Mouse (Mus musculus) G1E (cell line): ENCODE measurements around the gene Crim1. TPM values are rescaled to one million over a fixed set of nuclear protein-coding genes. Genes with fewer than 3 reads are reported as not detected.

Experiments
- ATAC-seq: 2 replicates; pipeline ENCODE4 v1.8.0; 2016; ENCODE audit warnings: mild to moderate bottlenecking; ENCODE audit not compliant: insufficient number of reproducible peaks, poor library complexity, low FRiP score, severe bottlenecking; ENCODE audit errors: extremely low read depth
- DNase-seq: peaks from one replicate; pipeline ENCODE4 v3.0.0; 2012; ENCODE audit warnings: low spot score
- H3K27me3 ChIP-seq: 2 replicates; pipeline ENCODE4 v1.6.1; 2012; ENCODE audit warnings: mild to moderate bottlenecking, low read length, inconsistent platforms; ENCODE audit not compliant: insufficient read depth
- H3K36me3 ChIP-seq: replicated peaks from 2 replicates; pipeline ENCODE3; 2012; ENCODE audit warnings: mild to moderate bottlenecking, inconsistent platforms
- H3K4me1 ChIP-seq: 2 replicates; pipeline ENCODE4 v1.6.1; 2012; ENCODE audit warnings: low read depth, low read length, inconsistent platforms, mixed read lengths; ENCODE audit not compliant: insufficient read depth
- H3K4me3 ChIP-seq: 2 replicates; pipeline ENCODE4 v1.5.1; 2012; ENCODE audit warnings: low read depth, mild to moderate bottlenecking, inconsistent platforms, low read length, moderate library complexity, mixed read lengths
- H3K9me3 ChIP-seq: replicated peaks from 2 replicates; pipeline ENCODE4 v1.6.1; 2012; ENCODE audit warnings: inconsistent platforms
- CTCF ChIP-seq: IDR thresholded peaks from 2 replicates; pipeline ENCODE4 v1.5.1; 2012; ENCODE audit warnings: low read depth, low read length, inconsistent platforms, mixed read lengths
- GATA1 ChIP-seq: IDR thresholded peaks from 2 replicates; pipeline ENCODE4 v1.6.1; 2012; ENCODE audit warnings: borderline replicate concordance, low read length, inconsistent platforms, mixed read lengths
- GATA2 ChIP-seq: IDR thresholded peaks from 2 replicates; pipeline ENCODE4 v1.6.1; 2012; ENCODE audit warnings: low read depth, low read length, inconsistent platforms, borderline replicate concordance
- POLR2AphosphoS5 ChIP-seq: IDR thresholded peaks from 2 replicates; pipeline ENCODE4 v1.6.1; 2012; ENCODE audit warnings: low read depth, low read length, inconsistent platforms; ENCODE audit not compliant: insufficient replicate concordance
- TAL1 ChIP-seq: conservative IDR thresholded peaks from 2 replicates; pipeline ENCODE4 v1.6.1; 2012; ENCODE audit warnings: low read depth, low read length, inconsistent platforms, mixed read lengths
- polyA plus RNA-seq: library from polyadenylated mRNA; stranded (reverse); fragments of >175 nt; gene quantifications from 2 replicates; pipeline ENCODE4 v1.2.3, GENCODE M21; 2012
- total RNA-seq, 2 experiments: library from RNA; stranded (forward) in 1 of 2; stranded (reverse) in 1 of 2; fragments of 200-1000 nt in 1 of 2; fragments of >200 nt in 1 of 2; fragmentation: Nextera tagmentation in 1 of 2; gene quantifications; 2 replicates each; pipeline ENCODE4 v1.2.3; 2014 to 2017

The Crim1 gene
- total and polyA plus RNA-seq, 3 experiments: 20.3 to 37.8 (median 21.9) TPM

GRCm38 (mm10) chr17:78207246-78207645 lies 7.2 kb downstream of the Crim1 start:
- TF ChIP-seq GATA1: no peak
- TF ChIP-seq TAL1: no peak
- TF ChIP-seq POLR2AphosphoS5: no peak
- TF ChIP-seq CTCF: no peak
- TF ChIP-seq GATA2: no peak
- DNase-seq (no peak), ATAC-seq (no peak)
- Histone ChIP-seq H3K4me1 (peaks cover 60% of the 10 kb centered on the region), H3K4me3 (no peak overlapping the region), H3K36me3 (peaks cover 56% of the 10 kb centered on the region), H3K27me3 (no peaks in the 10 kb centered on the region), H3K9me3 (no peaks in the 10 kb centered on the region)

GRCm38 (mm10) chr17:78208805-78209204 lies 8.8 kb downstream of the Crim1 start:
- ATAC-seq (no peak), DNase-seq (no peak)
- TF ChIP-seq CTCF (no peak), POLR2AphosphoS5 (no peak), TAL1 (no peak), GATA1 (no peak), GATA2 (no peak)
- Histone ChIP-seq H3K4me3 (no peak overlapping the region), H3K36me3 (peaks cover 67% of the 10 kb centered on the region), H3K4me1 (peaks cover 51% of the 10 kb centered on the region), H3K9me3 (no peaks in the 10 kb centered on the region), H3K27me3 (no peaks in the 10 kb centered on the region)

- Histone ChIP-seq H3K36me3 (peaks cover 65% of the 10 kb centered on the region), H3K27me3 (no peaks in the 10 kb centered on the region), H3K9me3 (no peaks in the 10 kb centered on the region), H3K4me1 (peaks cover 47% of the 10 kb centered on the region), H3K4me3 (no peak overlapping the region)
- DNase-seq: no peak
- ATAC-seq: no peak
- TF ChIP-seq POLR2AphosphoS5 (no peak), GATA1 (no peak), TAL1 (no peak), GATA2 (no peak), CTCF (no peak)
These were observed 9.6 kb downstream of the Crim1 start for GRCm38 (mm10) chr17:78209646-78210045.

DNA sequence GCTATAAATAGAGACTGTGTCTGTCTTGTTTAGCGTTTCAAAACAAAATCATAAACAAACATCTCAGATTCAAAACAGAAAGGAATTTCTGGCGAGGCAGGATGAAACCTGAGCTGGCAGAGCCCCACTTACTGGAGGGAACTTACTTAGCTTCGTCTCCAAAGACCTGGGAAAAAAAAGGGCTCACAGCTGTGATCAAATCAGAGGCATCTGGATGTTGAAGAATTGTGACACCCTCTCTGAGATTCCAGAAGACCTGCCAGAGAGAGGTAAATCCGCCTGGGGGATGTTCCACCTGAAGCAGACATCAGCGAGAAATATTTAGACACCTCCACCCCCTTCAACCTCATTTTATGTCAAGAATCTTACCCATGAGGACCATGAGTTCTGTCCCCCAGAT lies 11.8 kb downstream of the Crim1 start:
- ATAC-seq: no peak
- no peaks in the 10 kb centered on the region for H3K9me3 ChIP-seq
- no peak overlapping the region for H3K4me3 ChIP-seq
- peaks cover 60% of the 10 kb centered on the region for H3K36me3 ChIP-seq
- DNase-seq: no peak
- peaks cover 37% of the 10 kb centered on the region for H3K4me1 ChIP-seq
- no peaks in the 10 kb centered on the region for H3K27me3 ChIP-seq
- no peak for TF ChIP-seq TAL1
- TF ChIP-seq POLR2AphosphoS5: no peak

- Histone ChIP-seq H3K9me3 (no peaks in the 10 kb centered on the region), H3K4me1 (peaks cover 35% of the 10 kb centered on the region), H3K36me3 (peaks cover 61% of the 10 kb centered on the region), H3K27me3 (no peaks in the 10 kb centered on the region), H3K4me3 (no peak overlapping the region)
- TF ChIP-seq GATA2 (no peak), POLR2AphosphoS5 (no peak), GATA1 (no peak), TAL1 (no peak)
- DNase-seq: no peak
- ATAC-seq: no peak
These were observed 13.1 kb downstream of the Crim1 start for GRCm38 (mm10) chr17:78213128-78213527.

- ATAC-seq (no peak), DNase-seq (no peak)
- H3K4me1 ChIP-seq: peaks cover 49% of the 10 kb centered on the region
- no peaks in the 10 kb centered on the region for H3K27me3 ChIP-seq
- no peak for TF ChIP-seq GATA2
- TF ChIP-seq GATA1: no peak
- TF ChIP-seq CTCF: no peak
- TF ChIP-seq TAL1: no peak
- no peak for TF ChIP-seq POLR2AphosphoS5
- H3K9me3 ChIP-seq: no peaks in the 10 kb centered on the region
- no peak overlapping the region for H3K4me3 ChIP-seq
- peaks cover 69% of the 10 kb centered on the region for H3K36me3 ChIP-seq
These were observed 16.5 kb downstream of the Crim1 start for GRCm38 (mm10) chr17:78216526-78216925.

GRCm38 (mm10) chr17:78217406-78217805 lies 17.4 kb downstream of the Crim1 start:
- Histone ChIP-seq H3K4me1 (peaks cover 49% of the 10 kb centered on the region), H3K36me3 (peaks cover 70% of the 10 kb centered on the region), H3K4me3 (no peak overlapping the region), H3K9me3 (no peaks in the 10 kb centered on the region), H3K27me3 (no peaks in the 10 kb centered on the region)
- ATAC-seq: no peak
- no peak for TF ChIP-seq POLR2AphosphoS5
- TF ChIP-seq CTCF: no peak
- no peak for TF ChIP-seq TAL1
- TF ChIP-seq GATA2: no peak
- TF ChIP-seq GATA1: no peak
- no peak for DNase-seq
